Mouse (Mus musculus): ENCODE data around the gene Catsper2.

GRCm38 (mm10) chr2:121368831-121369230, 44.8 kb downstream of the Catsper2 start:
- TF ChIP-seq CTCF (IDR thresholded peaks at IDR 0.05; ENCODE audit: low read depth) (no peak), EP300 (optimal IDR thresholded peaks at IDR 0.05) (no peak)
